In genomic region chr2:44927482-44927811, GRCm38 (mm10) we compare ENCODE assay signal across 8 mouse cellular contexts. TPM values are rescaled to one million over a fixed set of nuclear protein-coding genes. Genes with fewer than 3 reads are reported as not detected.
DNase-seq lines count a peak whose midpoint lies in the region; ATAC-seq and TF ChIP-seq lines count a peak whose summit lies in the region.

Gtdc1 (minus strand) TSS chr2:44927657.

- H3K36me3 ChIP-seq in midbrain, embryonic 16.5 days (ENCODE audit: control insufficient read depth, insufficient read depth, low read length), result no peaks in the 10 kb centered on the region

- peak within 1 kb of the TSS; percentile 94 for H3K4me3 ChIP-seq in bone marrow, adult 2 months (replicated peaks; ENCODE audit: control insufficient read depth, low read depth, low read length)
- H3K4me3 ChIP-seq in midbrain, embryonic 16.5 days (ENCODE audit: low read depth, low read length), result peak within 1 kb of the TSS; percentile 57

- DNase-seq in layer of hippocampus, adult 8-10 months (ENCODE audit: low spot score in 2 of 2), result no peak
- DNase-seq in layer of hippocampus, adult 9-10 months (ENCODE audit: low spot score), result no peak
- DNase-seq in heart, adult 8-10 months (ENCODE audit: low spot score), result no peak
- DNase-seq in layer of hippocampus, postnatal 36 days, result no peak
- no peak for DNase-seq in ovary, adult 18-20 months (ENCODE audit: low spot score)
- no peak for DNase-seq in spleen, postnatal 14 days (ENCODE audit: low spot score in 2 of 2)

- no peak for ATAC-seq in midbrain, embryonic 16.5 days

- no peak for TF ChIP-seq CTCF in bone marrow, adult 2 months (IDR thresholded peaks at IDR 0.05; ENCODE audit: control insufficient read depth, insufficient read depth, low read length)

- H3K4me2 ChIP-seq in midbrain, embryonic 16.5 days (ENCODE audit: low read length), result peak within 1 kb of the TSS; percentile 87

- no peak for TF ChIP-seq POLR2A in bone marrow, adult 2 months (IDR thresholded peaks at IDR 0.05; ENCODE audit: borderline replicate concordance, control insufficient read depth, low read depth, low read length)

- under 1% methylated on average over 27 of the region's 27 CpGs for WGBS in bone marrow, adult 2 months
- under 1% methylated on average over 27 of the region's 27 CpGs for WGBS in midbrain, embryonic 16.5 days

- H3K4me1 ChIP-seq in bone marrow, adult 2 months (ENCODE audit: control insufficient read depth, insufficient read depth, low read length), result no peaks in the 10 kb centered on the region
- H3K4me1 ChIP-seq in midbrain, embryonic 16.5 days (ENCODE audit: control insufficient read depth, insufficient read depth, low read length), result peaks cover 4% of the 10 kb centered on the region; the same call in 1 of the 2 replicates

- H3K27me3 ChIP-seq in midbrain, embryonic 16.5 days (ENCODE audit: control insufficient read depth, insufficient read depth, low read depth, low read length), result no peaks in the 10 kb centered on the region

- H3K27ac ChIP-seq in bone marrow, adult 2 months (ENCODE audit: control insufficient read depth, insufficient read depth, low read depth, low read length, poor library complexity), result peak within 1 kb of the TSS; percentile 96
- peak within 1 kb of the TSS; percentile 88 for H3K27ac ChIP-seq in midbrain, embryonic 16.5 days (ENCODE audit: low read length)

- no peaks in the 10 kb centered on the region for H3K9me3 ChIP-seq in midbrain, embryonic 16.5 days (replicated peaks; ENCODE audit: control insufficient read depth, low read length, poor library complexity, severe bottlenecking)

- H3K9ac ChIP-seq in midbrain, embryonic 16.5 days (ENCODE audit: low read depth, low read length), result peak within 1 kb of the TSS; percentile 89

RNA-seq across cellular contexts. Expression of gene Gtdc1, which starts in this region (rescaled TPM):
- total RNA-seq in layer of hippocampus, adult 8-10 months (2022), result 10 to 100 TPM; 66.9 to 69.6 (median 68.6) TPM
- polyA plus RNA-seq in bone marrow, adult 2 months (2011; ENCODE audit: insufficient read depth, insufficient read length, low replicate concordance, missing spikeins), result 6.3 and 10.6 TPM in 2 replicates
- total RNA-seq in heart, adult 8-10 months (2022), result 10 to 100 TPM; 16.5 to 21.4 (median 18.4) TPM
- total RNA-seq in layer of hippocampus, postnatal 36 days (2021), result 10 to 100 TPM; 61.6 to 66.2 TPM
- polyA plus RNA-seq in midbrain, embryonic 16.5 days (2015; fragmentation: Nextera tagmentation; extraction: Ambion mirVana), result 16.6 and 17.4 TPM in 2 replicates
